Mouse (Mus musculus) small intestine, adult 2 months (tissue): ENCODE results near the gene Mrpl22. TPM values are rescaled to one million over a fixed set of nuclear protein-coding genes. Genes with fewer than 3 reads are reported as not detected.
"Not testable (repeated sequence)": the region's sequence is repeated elsewhere in the genome, so short reads cannot be mapped to it uniquely, and the experiment has no call there.

Source experiments
- H3K27ac ChIP-seq: fragments of 200-500 bp; 2 replicates; pipeline ENCODE4 v1.5.1; 2012; ENCODE audit warnings: low read depth, low read length, control low read depth, inconsistent platforms; ENCODE audit not compliant: insufficient read depth
- H3K27me3 ChIP-seq: fragments of 200-500 bp; 2 replicates; pipeline ENCODE4 v1.6.1; 2012; ENCODE audit warnings: mild to moderate bottlenecking, moderate library complexity, low read length, inconsistent platforms; ENCODE audit not compliant: control insufficient read depth, insufficient read depth
- H3K36me3 ChIP-seq: fragments of 200-500 bp; 2 replicates; pipeline ENCODE4 v1.6.1; 2012; ENCODE audit warnings: mild to moderate bottlenecking, low read length, control low read depth, inconsistent platforms; ENCODE audit not compliant: control insufficient read depth, insufficient read depth
- H3K4me1 ChIP-seq: fragments of 200-500 bp; 2 replicates; pipeline ENCODE4 v1.6.1; 2012; ENCODE audit warnings: low read length, inconsistent platforms, mixed read lengths; ENCODE audit not compliant: control insufficient read depth, insufficient read depth, insufficient read length
- H3K4me3 ChIP-seq: fragments of 200-500 bp; 2 replicates; pipeline ENCODE4 v1.5.1; 2012; ENCODE audit warnings: low read depth, mild to moderate bottlenecking, control low read depth, inconsistent platforms, low read length, moderate library complexity
- CTCF ChIP-seq: fragments of 200-500 bp; IDR thresholded peaks from 2 replicates; pipeline ENCODE4 v1.5.1; 2012; ENCODE audit warnings: low read depth, mild to moderate bottlenecking, control low read depth, inconsistent platforms, low read length, moderate library complexity, mixed read lengths; ENCODE audit not compliant: insufficient replicate concordance, insufficient read length; ENCODE audit errors: extremely low read depth
- POLR2A ChIP-seq: fragments of 200-500 bp; IDR thresholded peaks from 2 replicates; pipeline ENCODE4 v1.6.1; 2012; ENCODE audit warnings: low read depth, mild to moderate bottlenecking, control low read depth, inconsistent platforms, low read length, moderate library complexity
- WGBS: fragments of 180-500 bp; shearing (Covaris S2); methylation state at CpG from one replicate; pipeline ENCODE4 v1.1.7; 2018; 5-methylcytosine and 5-hydroxymethylcytosine counted together
- polyA plus RNA-seq: library from polyadenylated mRNA; depleted of rRNA; stranded (reverse); fragments of >200 nt; gene quantifications from 2 replicates; pipeline ENCODE4 v1.2.3, GENCODE M21; 2012

The Mrpl22 gene
- polyA plus RNA-seq, 1 experiment = 13.9 TPM

GRCm38 (mm10) chr11:58155458-58155857 is 16.0 kb upstream of the Mrpl22 start:
- Histone ChIP-seq H3K36me3 (peaks cover 47% of the 10 kb centered on the region), H3K27ac (no peak overlapping the region), H3K27me3 (no peaks in the 10 kb centered on the region), H3K4me1 (no peaks in the 10 kb centered on the region), H3K4me3 (no peak overlapping the region)
- WGBS = 74% methylated on average over 9 of the region's 9 CpGs
- TF ChIP-seq POLR2A (no peak), CTCF (no peak)

GRCm38 (mm10) chr11:58156871-58157270 is 14.6 kb upstream of the Mrpl22 start:
- Histone ChIP-seq H3K4me1 (no peaks in the 10 kb centered on the region), H3K4me3 (no peak overlapping the region), H3K27ac (no peak overlapping the region), H3K27me3 (no peaks in the 10 kb centered on the region), H3K36me3 (peaks cover 47% of the 10 kb centered on the region)
- WGBS = 84% methylated on average over 3 of the region's 3 CpGs
- TF ChIP-seq CTCF = no peak
- TF ChIP-seq POLR2A = no peak

GRCm38 (mm10) chr11:58165072-58165471 is 6.4 kb upstream of the Mrpl22 start:
- H3K4me1 ChIP-seq = no peaks in the 10 kb centered on the region; the same call in 1 of the 2 replicates
- no peak for TF ChIP-seq POLR2A
- TF ChIP-seq CTCF = no peak
- no peak overlapping the region for H3K27ac ChIP-seq
- WGBS = 95% methylated on average over 2 of the region's 2 CpGs
- H3K27me3 ChIP-seq = no peaks in the 10 kb centered on the region
- H3K36me3 ChIP-seq = peaks cover 26% of the 10 kb centered on the region
- H3K4me3 ChIP-seq = no peak overlapping the region

- no peak overlapping the region for H3K27ac ChIP-seq
- 0% methylated on average over 8 of the region's 8 CpGs for WGBS
- TF ChIP-seq CTCF (no peak), POLR2A (no peak)
- H3K4me1 ChIP-seq = peaks cover 2% of the 10 kb centered on the region; the same call in 1 of the 2 replicates
- peaks cover 13% of the 10 kb centered on the region for H3K36me3 ChIP-seq
- H3K27me3 ChIP-seq = no peaks in the 10 kb centered on the region
- peak overlapping the region; percentile 99 for H3K4me3 ChIP-seq
Measured at GRCm38 (mm10) chr11:58167822-58168166, 3.7 kb upstream of the Mrpl22 start.

GRCm38 (mm10) chr11:58168167-58168915 is 3.1 kb upstream of the Mrpl22 start, which contains the start of gene Gemin5:
Gene Gemin5, minus strand, starts transcription at chr11:58168539.
- TF ChIP-seq CTCF (no peak), POLR2A (peak; percentile 37; the same call in 1 of the 2 replicates)
- no peak within 1 kb of the TSS for H3K27ac ChIP-seq
- WGBS = under 1% methylated on average over 71 of the region's 71 CpGs

GRCm38 (mm10) chr11:58169666-58170065 is 1.8 kb upstream of the Mrpl22 start:
- 63% methylated on average over 4 of the region's 4 CpGs for WGBS
- Histone ChIP-seq H3K27ac (no peak overlapping the region), H3K27me3 (no peaks in the 10 kb centered on the region), H3K4me3 (no peak overlapping the region), H3K4me1 (peaks cover 2% of the 10 kb centered on the region), H3K36me3 (peaks cover 9% of the 10 kb centered on the region; the same call in 1 of the 2 replicates)
- no peak for TF ChIP-seq POLR2A
- no peak for TF ChIP-seq CTCF

More at GRCm38 (mm10) chr11:58168167-58168915, 3.1 kb upstream of the Mrpl22 start, which contains the start of gene Gemin5:
- Histone ChIP-seq H3K4me1 (peaks cover 2% of the 10 kb centered on the region; the same call in 1 of the 2 replicates), H3K4me3 (peak within 1 kb of the TSS; percentile 99), H3K27me3 (no peaks in the 10 kb centered on the region), H3K36me3 (peaks cover 10% of the 10 kb centered on the region)

GRCm38 (mm10) chr11:58179563-58179962 is 8.1 kb downstream of the Mrpl22 start:
- Histone ChIP-seq H3K4me3 (no peak overlapping the region), H3K27me3 (no peaks in the 10 kb centered on the region), H3K4me1 (peaks cover 5% of the 10 kb centered on the region; the same call in 1 of the 2 replicates), H3K36me3 (peaks cover 29% of the 10 kb centered on the region), H3K27ac (no peak overlapping the region)
- WGBS = 15% methylated on average over 3 of the region's 3 CpGs
- TF ChIP-seq CTCF = 0 out of 2 replicates have a peak, but pooled peaks have one; percentile 5
- no peak for TF ChIP-seq POLR2A

GRCm38 (mm10) chr11:58179986-58180385 is 8.5 kb downstream of the Mrpl22 start:
- H3K27me3 ChIP-seq, H3K4me1 ChIP-seq: not testable (repeated sequence)

More at GRCm38 (mm10) chr11:58179986-58180385, 8.5 kb downstream of the Mrpl22 start:
- 90% methylated on average over 6 of the region's 6 CpGs for WGBS
- H3K4me3 ChIP-seq, H3K27ac ChIP-seq: not testable (repeated sequence)
- H3K36me3 ChIP-seq = peaks cover 27% of the 10 kb centered on the region
